ENCODE assay signal across 10 mouse cellular contexts in genomic region chr11:68601486-68601991, GRCm38 (mm10). TPM values are rescaled to one million over a fixed set of nuclear protein-coding genes. Genes with fewer than 3 reads are reported as not detected.
A peak's percentile ranks its signal among the peaks of the same experiment; 100 is the strongest.
DNase-seq lines count a peak whose midpoint lies in the region; ATAC-seq lines count a peak whose summit lies in the region.
"Had no signal": no experiment of that assay in that cellular context is flagged by ENCODE, and none has a peak within 500 bp of the region (broad histone marks: within the 10 kb centered on the region; RNA-seq: fewer than 3 reads in every experiment).

No protein-coding gene starts in this region.

- WGBS in hindbrain, embryonic 10.5 days: 9% methylated on average over 9 of the region's 9 CpGs
- 16% methylated on average over 9 of the region's 9 CpGs for WGBS in hindbrain, embryonic 14.5 days
- 4% methylated on average over 9 of the region's 9 CpGs for WGBS in embryonic facial prominence, embryonic 11.5 days
- WGBS in midbrain, embryonic 11.5 days: 11% methylated on average over 9 of the region's 9 CpGs

- H3K4me2 ChIP-seq in hindbrain, embryonic 14.5 days (replicated peaks): no peak overlapping the region
- H3K4me2 ChIP-seq in embryonic facial prominence, embryonic 11.5 days (ENCODE audit: low read depth, low read length): no peak overlapping the region
- no peak overlapping the region for H3K4me2 ChIP-seq in midbrain, embryonic 11.5 days

- H3K36me3 ChIP-seq in hindbrain, embryonic 10.5 days: no peaks in the 10 kb centered on the region
- H3K36me3 ChIP-seq in hindbrain, embryonic 14.5 days (replicated peaks; ENCODE audit: control insufficient read depth, insufficient read depth): no peaks in the 10 kb centered on the region
- H3K36me3 ChIP-seq in embryonic facial prominence, embryonic 11.5 days (replicated peaks; ENCODE audit: control insufficient read depth, insufficient read depth, low read depth, low read length): no peaks in the 10 kb centered on the region
- no peaks in the 10 kb centered on the region for H3K36me3 ChIP-seq in midbrain, embryonic 11.5 days (ENCODE audit: control insufficient read depth, insufficient read depth, low read length)

- peak overlapping the region; percentile 78 for H3K27ac ChIP-seq in hindbrain, embryonic 10.5 days
- no peak overlapping the region for H3K27ac ChIP-seq in hindbrain, embryonic 14.5 days
- peak overlapping the region; percentile 71 for H3K27ac ChIP-seq in embryonic facial prominence, embryonic 11.5 days (replicated peaks; ENCODE audit: low read depth, low read length)
- no peak overlapping the region; the same call in 1 of the 2 replicates for H3K27ac ChIP-seq in midbrain, embryonic 11.5 days (ENCODE audit: low read depth, low read length)

- no peaks in the 10 kb centered on the region for H3K9me3 ChIP-seq in hindbrain, embryonic 10.5 days
- H3K9me3 ChIP-seq in hindbrain, embryonic 14.5 days (ENCODE audit: control insufficient read depth, low read length): no peaks in the 10 kb centered on the region
- no peaks in the 10 kb centered on the region for H3K9me3 ChIP-seq in embryonic facial prominence, embryonic 11.5 days (replicated peaks; ENCODE audit: control insufficient read depth, low read length)
- no peaks in the 10 kb centered on the region for H3K9me3 ChIP-seq in midbrain, embryonic 11.5 days (ENCODE audit: control insufficient read depth, low read length)

- DNase-seq in hindbrain, embryonic 10.5 days (ENCODE audit: low spot score): peak; percentile 38
- no peak for DNase-seq in hindbrain, embryonic 14.5 days (ENCODE audit: low spot score)
- peak; percentile 77 for DNase-seq in embryonic facial prominence, embryonic 11.5 days (ENCODE audit: low spot score)
- peak; percentile 60 to 64 for DNase-seq in heart, postnatal 10 days
- peak; percentile 92 for DNase-seq in midbrain, embryonic 11.5 days (ENCODE audit: low spot score, missing footprints)
- no peak for DNase-seq in spleen, postnatal 10 days (ENCODE audit: low spot score in 2 of 2)
- no peak for DNase-seq in urinary bladder, adult 18-20 months (ENCODE audit: low spot score in 2 of 2)
- DNase-seq: thymus, adult 2 months had no signal

- no peak for ATAC-seq in hindbrain, embryonic 14.5 days (ENCODE audit: low FRiP score)
- ATAC-seq in embryonic facial prominence, embryonic 11.5 days (replicated peaks; ENCODE audit: insufficient number of reproducible peaks, low FRiP score, low TSS enrichment, low read depth): peak; percentile 76
- peak; percentile 58; the same call in 1 of the 2 replicates for ATAC-seq in midbrain, embryonic 11.5 days (ENCODE audit: low FRiP score)
- ATAC-seq in erythroblast, adult 5-6 weeks (replicated peaks; ENCODE audit: low FRiP score, poor library complexity, severe bottlenecking): no peak

- H3K4me1 ChIP-seq in hindbrain, embryonic 10.5 days (replicated peaks): peaks cover 40% of the 10 kb centered on the region
- H3K4me1 ChIP-seq in hindbrain, embryonic 14.5 days (replicated peaks; ENCODE audit: control insufficient read depth, insufficient read depth, low read length): 0 out of 2 replicates have a peak, but pooled peaks cover 4% of the 10 kb centered on the region
- peaks cover 5% of the 10 kb centered on the region for H3K4me1 ChIP-seq in embryonic facial prominence, embryonic 11.5 days (ENCODE audit: control insufficient read depth, insufficient read depth, low read length)
- peaks cover 11% of the 10 kb centered on the region for H3K4me1 ChIP-seq in midbrain, embryonic 11.5 days (ENCODE audit: control insufficient read depth, insufficient read depth, low read length)

- H3K4me3 ChIP-seq in hindbrain, embryonic 10.5 days: peak overlapping the region; percentile 4; the same call in 1 of the 2 replicates
- no peak overlapping the region for H3K4me3 ChIP-seq in hindbrain, embryonic 14.5 days (replicated peaks; ENCODE audit: low read length)
- H3K4me3 ChIP-seq in embryonic facial prominence, embryonic 11.5 days (ENCODE audit: low read depth, low read length): no peak overlapping the region
- no peak overlapping the region for H3K4me3 ChIP-seq in midbrain, embryonic 11.5 days (ENCODE audit: low read depth, low read length)

- no peaks in the 10 kb centered on the region for H3K27me3 ChIP-seq in hindbrain, embryonic 10.5 days (ENCODE audit: insufficient read depth, poor library complexity, severe bottlenecking)
- H3K27me3 ChIP-seq in hindbrain, embryonic 14.5 days (ENCODE audit: control insufficient read depth, insufficient read depth, low read length): no peaks in the 10 kb centered on the region
- no peaks in the 10 kb centered on the region for H3K27me3 ChIP-seq in embryonic facial prominence, embryonic 11.5 days (ENCODE audit: control insufficient read depth, insufficient read depth, low read length)
- H3K27me3 ChIP-seq in midbrain, embryonic 11.5 days (ENCODE audit: control insufficient read depth, insufficient read depth, low read length): no peaks in the 10 kb centered on the region

- intact Hi-C loops in heart, postnatal 10 days (cut with DNase I): no loop called here

- H3K9ac ChIP-seq in hindbrain, embryonic 14.5 days: no peak overlapping the region
- no peak overlapping the region; the same call in 1 of the 2 replicates for H3K9ac ChIP-seq in embryonic facial prominence, embryonic 11.5 days (replicated peaks; ENCODE audit: low read length)
- H3K9ac ChIP-seq in midbrain, embryonic 11.5 days (ENCODE audit: low read length): no peak overlapping the region

RNA-seq across cellular contexts. Expression of gene Ccdc42, which starts 14.7 kb away (rescaled TPM):
- 2.5 and 3.1 TPM in 2 replicates for polyA plus RNA-seq in hindbrain, embryonic 10.5 days (2016; fragmentation: Nextera tagmentation; extraction: Ambion mirVana)
- polyA plus RNA-seq in hindbrain, embryonic 14.5 days (2014; fragmentation: Nextera tagmentation; extraction: Ambion mirVana): 0.25 and 0.27 TPM in 2 replicates
- polyA plus RNA-seq in embryonic facial prominence, embryonic 11.5 days (2014; fragmentation: Nextera tagmentation; extraction: Ambion mirVana): 0.20 and 0.67 TPM in 2 replicates
- total RNA-seq in heart, postnatal 10 days (2021): under 1 TPM; 0.24 to 0.47 TPM
- 0.92 and 1.5 TPM in 2 replicates for polyA plus RNA-seq in midbrain, embryonic 11.5 days (2014; fragmentation: Nextera tagmentation; extraction: Ambion mirVana)
- total RNA-seq in erythroblast, adult 5-6 weeks (2015; ENCODE audit: low replicate concordance): not detected in 2 replicates
- not detected in 2 replicates for total RNA-seq in erythroblast, adult 5-6 weeks (2017; ENCODE audit: low replicate concordance)
- polyA plus RNA-seq: thymus, adult 2 months had no signal

RNA-seq across cellular contexts. Expression of gene Mfsd6l, which starts 45.6 kb away (rescaled TPM):
- polyA plus RNA-seq in hindbrain, embryonic 10.5 days (2016; fragmentation: Nextera tagmentation; extraction: Ambion mirVana): 0.17 and 0.22 TPM in 2 replicates
- not detected in 2 replicates for polyA plus RNA-seq in hindbrain, embryonic 14.5 days (2014; fragmentation: Nextera tagmentation; extraction: Ambion mirVana)
- 0.20 and 0.27 TPM in 2 replicates for polyA plus RNA-seq in embryonic facial prominence, embryonic 11.5 days (2014; fragmentation: Nextera tagmentation; extraction: Ambion mirVana)
- under 1 TPM; 0.27 to 0.31 TPM for total RNA-seq in heart, postnatal 10 days (2021)
- not detected in 2 replicates for polyA plus RNA-seq in midbrain, embryonic 11.5 days (2014; fragmentation: Nextera tagmentation; extraction: Ambion mirVana)
- not detected in 2 replicates for total RNA-seq in erythroblast, adult 5-6 weeks (2015; ENCODE audit: low replicate concordance)
- total RNA-seq in erythroblast, adult 5-6 weeks (2017; ENCODE audit: low replicate concordance): not detected in 2 replicates
- polyA plus RNA-seq: neural tube, embryonic 11.5 days had no signal

Comparison
In these comparisons a context has a peak if more than half of its experiments do, and no peak if none do; other contexts are left out.
1. DNase-seq: peak in hindbrain, embryonic 10.5 days (single experiment), embryonic facial prominence, embryonic 11.5 days (single experiment), heart, postnatal 10 days (2 of 2) and midbrain, embryonic 11.5 days (single experiment); none in hindbrain, embryonic 14.5 days (single experiment), spleen, postnatal 10 days (0 of 2) and urinary bladder, adult 18-20 months (0 of 2).
2. H3K27ac ChIP-seq: peak in hindbrain, embryonic 10.5 days (single experiment) and embryonic facial prominence, embryonic 11.5 days (single experiment); none in hindbrain, embryonic 14.5 days (single experiment) and midbrain, embryonic 11.5 days (single experiment).
3. ATAC-seq: peak in embryonic facial prominence, embryonic 11.5 days (single experiment) and midbrain, embryonic 11.5 days (single experiment); none in hindbrain, embryonic 14.5 days (single experiment) and erythroblast, adult 5-6 weeks (single experiment).